Mouse (Mus musculus) frontal cortex, postnatal 10 days (tissue): Measurements from ENCODE around the gene A430005L14Rik.

Experiments
- DNase-seq, 2 experiments: peaks; one replicate each; pipeline ENCODE4 v3.0.0; 2022; ENCODE audit warnings: low spot score in 2 of 2, mixed read lengths in 1 of 2

A430005L14Rik gene

GRCm38 (mm10) chr4:153974431-153975291 is 17.6 kb downstream of the A430005L14Rik start, which contains the start of the genes Dffb and Cep104:
Gene Dffb, minus strand, starts transcription at chr4:153975126.
Gene Cep104, plus strand, starts transcription at chr4:153975194.
- peak; percentile 90 to 93 for DNase-seq

- no peak for DNase-seq
Observed at GRCm38 (mm10) chr4:153975292-153975662, 18.2 kb downstream of the A430005L14Rik start.

GRCm38 (mm10) chr4:153975768-153976167 is 18.7 kb downstream of the A430005L14Rik start:
- no peak for DNase-seq

- no peak for DNase-seq
Observed at GRCm38 (mm10) chr4:153979243-153979642, 22.2 kb downstream of the A430005L14Rik start.

- no peak for DNase-seq
Observed at GRCm38 (mm10) chr4:153980470-153980869, 23.4 kb downstream of the A430005L14Rik start.

GRCm38 (mm10) chr4:153992715-153993114 is 35.7 kb downstream of the A430005L14Rik start:
- no peak for DNase-seq

- no peak for DNase-seq
Observed at GRCm38 (mm10) chr4:153993505-153993904, 36.5 kb downstream of the A430005L14Rik start.

GRCm38 (mm10) chr4:154005488-154005887 is 48.5 kb downstream of the A430005L14Rik start:
- DNase-seq: no peak

GRCm38 (mm10) chr4:154006264-154006663 is 49.2 kb downstream of the A430005L14Rik start:
- DNase-seq: no peak

- no peak for DNase-seq
Observed at GRCm38 (mm10) chr4:154007759-154008158, 50.7 kb downstream of the A430005L14Rik start.

GRCm38 (mm10) chr4:154010907-154011645 is 54.0 kb downstream of the A430005L14Rik start:
- no peak for DNase-seq
